Mouse (Mus musculus) spleen, postnatal 14 days (tissue): ENCODE data around the gene Zfp428.

Source experiments
- DNase-seq, 2 experiments: peaks; one replicate each; pipeline ENCODE4 v3.0.0; 2021 to 2022; ENCODE audit warnings: low spot score in 2 of 2

Gene Zfp428

GRCm38 (mm10) chr7:24506838-24507725, at the start of gene Zfp428:
TSS of gene Zfp428 (plus strand) at chr7:24507006.
- DNase-seq = peak; percentile 54 to 66

- no peak for DNase-seq
Observed at GRCm38 (mm10) chr7:24457726-24458370, 49.0 kb upstream of the Zfp428 start.

GRCm38 (mm10) chr7:24459440-24459839, 47.4 kb upstream of the Zfp428 start:
- no peak for DNase-seq

GRCm38 (mm10) chr7:24459843-24460242, 47.0 kb upstream of the Zfp428 start:
- no peak for DNase-seq

GRCm38 (mm10) chr7:24461376-24462051, 45.3 kb upstream of the Zfp428 start:
- no peak for DNase-seq

- no peak for DNase-seq
Observed at GRCm38 (mm10) chr7:24462388-24463319, 44.2 kb upstream of the Zfp428 start, which contains the start of gene Plaur. TSS of gene Plaur (plus strand) at chr7:24462484.

GRCm38 (mm10) chr7:24466835-24467234, 40.0 kb upstream of the Zfp428 start:
- DNase-seq = no peak

GRCm38 (mm10) chr7:24467886-24468285, 38.9 kb upstream of the Zfp428 start:
- no peak for DNase-seq

- DNase-seq = no peak
Observed at GRCm38 (mm10) chr7:24469126-24469525, 37.7 kb upstream of the Zfp428 start.

- DNase-seq = no peak
Observed at GRCm38 (mm10) chr7:24470356-24470755, 36.5 kb upstream of the Zfp428 start.

- DNase-seq = no peak
Observed at GRCm38 (mm10) chr7:24472442-24472841, 34.4 kb upstream of the Zfp428 start.

- peak in 1 of 2 experiments; percentile 37 for DNase-seq
Observed at GRCm38 (mm10) chr7:24472937-24473336, 33.9 kb upstream of the Zfp428 start.

GRCm38 (mm10) chr7:24473913-24474529, 32.8 kb upstream of the Zfp428 start:
- peak in 1 of 2 experiments; percentile 49 for DNase-seq

GRCm38 (mm10) chr7:24474811-24475506, 31.8 kb upstream of the Zfp428 start:
- DNase-seq = no peak

GRCm38 (mm10) chr7:24476338-24476737, 30.5 kb upstream of the Zfp428 start:
- DNase-seq = no peak

- no peak for DNase-seq
Observed at GRCm38 (mm10) chr7:24476856-24477255, 29.9 kb upstream of the Zfp428 start.

GRCm38 (mm10) chr7:24478911-24479310, 27.9 kb upstream of the Zfp428 start:
- DNase-seq = no peak

- DNase-seq = no peak
Observed at GRCm38 (mm10) chr7:24479685-24480084, 27.1 kb upstream of the Zfp428 start.

GRCm38 (mm10) chr7:24480121-24480941, 26.5 kb upstream of the Zfp428 start:
- no peak for DNase-seq
